Mouse (Mus musculus) intestine, embryonic 14.5 days (tissue): ENCODE measurements around the gene Pgap2. TPM values are rescaled to one million over a fixed set of nuclear protein-coding genes. Genes with fewer than 3 reads are reported as not detected.
A peak's percentile ranks its signal among the peaks of the same experiment; 100 is the strongest.

Source experiments
- ATAC-seq: fragments of 200-750 bp; cut with Nextera tagmentation; replicated peaks from 2 replicates; pipeline ENCODE4 v1.8.0; 2017; ENCODE audit warnings: low read depth, moderate number of reproducible peaks, moderate TSS enrichment, moderate library complexity; ENCODE audit not compliant: low FRiP score, low TSS enrichment
- DNase-seq: peaks from one replicate; pipeline ENCODE4 v3.0.0-alpha.2; 2018; ENCODE audit warnings: low spot score
- H3K27ac ChIP-seq: fragments of 300-500 bp; sonication (generic); 2 replicates; pipeline ENCODE4 v1.5.1; 2014; ENCODE audit warnings: low read depth, mild to moderate bottlenecking, control low read depth
- H3K27me3 ChIP-seq: fragments of 300-500 bp; sonication (generic); replicated peaks from 2 replicates; pipeline ENCODE4 v1.6.1; 2014; ENCODE audit warnings: low read length, control low read depth; ENCODE audit not compliant: control insufficient read depth, insufficient read depth
- H3K36me3 ChIP-seq: fragments of 300-500 bp; sonication (generic); 2 replicates; pipeline ENCODE4 v1.6.1; 2014; ENCODE audit warnings: low read length, control low read depth; ENCODE audit not compliant: control insufficient read depth, insufficient read depth
- H3K4me1 ChIP-seq: fragments of 300-500 bp; sonication (generic); replicated peaks from 2 replicates; pipeline ENCODE4 v1.6.1; 2014; ENCODE audit warnings: low read length, control low read depth, mixed read lengths; ENCODE audit not compliant: control insufficient read depth, insufficient read depth
- H3K4me2 ChIP-seq: fragments of 300-500 bp; sonication (generic); 2 replicates; pipeline ENCODE4 v1.6.1; 2014; ENCODE audit warnings: low read length
- H3K4me3 ChIP-seq: fragments of 300-500 bp; sonication (generic); 2 replicates; pipeline ENCODE4 v1.5.1; 2014; ENCODE audit warnings: low read depth, low read length, control low read depth, mixed read lengths
- H3K9ac ChIP-seq: fragments of 300-500 bp; sonication (generic); 2 replicates; pipeline ENCODE4 v1.6.1; 2014; ENCODE audit warnings: mild to moderate bottlenecking, low read length
- H3K9me3 ChIP-seq: fragments of 300-500 bp; sonication (generic); 2 replicates; pipeline ENCODE4 v1.6.1; 2016; ENCODE audit warnings: low read length, control low read depth; ENCODE audit not compliant: control insufficient read depth
- WGBS: fragments of 180-500 bp; shearing (Covaris S2); extraction: QIAGEN DNeasy Blood & Tissue Kit; methylation state at CpG from one replicate; pipeline ENCODE4 v1.1.7; 2014; 5-methylcytosine and 5-hydroxymethylcytosine counted together
- polyA plus RNA-seq: library from polyadenylated mRNA; unstranded; fragments of >200 nt; fragmentation: Nextera tagmentation; extraction: Ambion mirVana; gene quantifications from 2 replicates; pipeline ENCODE4 v1.2.1, GENCODE M21; 2014

The Pgap2 gene
- polyA plus RNA-seq, 1 experiment from 2014 or later: 88.9 TPM

DNA sequence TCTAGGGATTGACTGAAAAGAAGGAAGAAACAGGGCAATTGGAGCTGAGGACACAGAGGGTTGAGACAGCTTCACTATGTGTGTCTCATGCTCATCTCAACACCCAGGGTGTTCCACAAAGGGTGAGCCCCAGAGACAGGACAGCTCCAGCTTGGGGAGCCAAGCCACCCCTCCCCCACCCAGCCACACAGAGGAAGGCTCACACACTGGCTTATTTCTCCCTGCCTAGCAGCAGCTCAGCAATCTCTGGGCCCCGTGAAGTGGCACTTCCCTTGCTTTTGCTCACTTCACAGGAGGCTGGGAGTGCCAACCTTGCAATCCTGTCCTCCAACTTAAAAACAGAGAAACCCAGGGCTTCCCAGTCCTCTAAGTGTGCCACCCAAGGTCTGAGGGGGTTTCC lies 35.8 kb downstream of the Pgap2 start:
- ATAC-seq (no peak), DNase-seq (no peak)
- Histone ChIP-seq H3K4me3 (no peak overlapping the region), H3K27ac (peak overlapping the region; percentile 3; the same call in 1 of the 2 replicates), H3K9ac (0 out of 2 replicates have a peak overlapping the region, but pooled peaks have one; percentile 15), H3K4me2 (0 out of 2 replicates have a peak overlapping the region, but pooled peaks have one; percentile 6), H3K36me3 (peaks cover 11% of the 10 kb centered on the region), H3K9me3 (no peaks in the 10 kb centered on the region), H3K27me3 (no peaks in the 10 kb centered on the region), H3K4me1 (peaks cover 55% of the 10 kb centered on the region)
- 21% methylated on average over 1 of the region's 1 CpGs for WGBS

DNA sequence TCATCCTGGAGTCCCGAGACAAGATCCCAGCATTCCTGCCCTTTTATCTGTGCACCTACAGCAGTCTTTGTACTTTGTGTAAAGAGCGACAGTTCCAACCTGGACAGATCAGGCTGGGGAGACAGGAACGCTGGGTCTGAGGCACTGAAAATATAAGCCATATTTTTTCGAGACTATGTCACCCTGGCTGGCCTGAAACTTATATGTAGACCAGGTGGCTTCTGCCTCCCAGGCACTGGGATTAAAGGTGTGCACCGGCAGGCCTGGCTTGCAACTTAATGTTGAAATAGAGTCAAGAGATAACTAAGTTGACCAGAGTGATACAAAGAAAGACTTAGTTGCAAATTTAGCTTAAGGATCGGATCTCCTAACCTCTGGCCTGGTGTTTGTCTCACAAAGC lies 36.3 kb downstream of the Pgap2 start:
- Histone ChIP-seq H3K4me2 (0 out of 2 replicates have a peak overlapping the region, but pooled peaks have one; percentile 6), H3K36me3 (peaks cover 6% of the 10 kb centered on the region), H3K9me3 (no peaks in the 10 kb centered on the region), H3K4me1 (peaks cover 55% of the 10 kb centered on the region), H3K4me3 (no peak overlapping the region), H3K27me3 (no peaks in the 10 kb centered on the region), H3K27ac (no peak overlapping the region), H3K9ac (no peak overlapping the region)
- no peak for DNase-seq
- WGBS: 41% methylated on average over 6 of the region's 6 CpGs
- ATAC-seq: no peak

DNA sequence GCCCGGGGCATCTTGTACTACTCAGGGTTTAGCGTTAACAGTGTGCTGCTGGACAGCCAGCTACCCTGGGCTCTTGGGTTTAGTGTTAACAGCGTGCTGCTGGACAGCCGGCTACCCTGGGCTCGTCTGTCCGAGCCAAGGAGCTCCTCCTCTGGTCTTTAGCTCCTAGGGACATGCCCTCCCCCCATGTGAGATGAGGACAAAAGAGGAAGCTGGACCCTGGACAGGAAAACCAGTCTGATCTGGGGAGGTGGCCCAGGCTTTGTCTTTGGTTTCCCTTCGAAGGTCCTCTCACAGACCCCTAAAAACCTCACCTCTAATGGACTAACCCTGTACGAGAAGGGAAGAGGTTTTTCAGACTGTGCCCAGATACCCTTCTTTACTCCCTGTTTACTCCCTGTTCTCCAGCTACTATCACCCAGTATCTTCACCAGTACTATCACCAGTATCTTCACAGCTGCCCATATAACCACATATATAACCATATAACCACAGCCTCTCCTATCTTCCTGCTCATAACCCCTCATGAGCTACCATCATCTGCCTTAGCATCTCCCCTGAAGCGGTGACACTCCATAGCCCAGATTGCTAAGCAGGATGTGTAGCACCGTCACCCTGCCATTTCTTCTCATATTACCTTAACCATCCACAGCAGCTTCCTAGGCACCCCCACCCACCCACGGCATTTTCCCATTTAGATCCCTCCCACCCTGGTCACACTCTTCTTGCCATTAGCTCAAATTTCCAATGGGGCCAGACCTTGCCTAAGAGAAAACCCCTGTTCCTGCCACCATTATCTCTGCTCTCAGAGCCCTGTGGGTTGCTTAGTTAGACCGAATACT lies 37.2 kb downstream of the Pgap2 start:
- H3K9ac ChIP-seq: 0 out of 2 replicates have a peak overlapping the region, but pooled peaks have one; percentile 5
- H3K27me3 ChIP-seq: no peaks in the 10 kb centered on the region
- no peaks in the 10 kb centered on the region for H3K36me3 ChIP-seq
- H3K9me3 ChIP-seq: no peaks in the 10 kb centered on the region
- ATAC-seq (no peak), DNase-seq (no peak)
- H3K27ac ChIP-seq: 0 out of 2 replicates have a peak overlapping the region, but pooled peaks have one; percentile 6
- peaks cover 55% of the 10 kb centered on the region for H3K4me1 ChIP-seq
- H3K4me3 ChIP-seq: no peak overlapping the region
- WGBS: 58% methylated on average over 12 of the region's 12 CpGs
- H3K4me2 ChIP-seq: peak overlapping the region; percentile 89

DNA sequence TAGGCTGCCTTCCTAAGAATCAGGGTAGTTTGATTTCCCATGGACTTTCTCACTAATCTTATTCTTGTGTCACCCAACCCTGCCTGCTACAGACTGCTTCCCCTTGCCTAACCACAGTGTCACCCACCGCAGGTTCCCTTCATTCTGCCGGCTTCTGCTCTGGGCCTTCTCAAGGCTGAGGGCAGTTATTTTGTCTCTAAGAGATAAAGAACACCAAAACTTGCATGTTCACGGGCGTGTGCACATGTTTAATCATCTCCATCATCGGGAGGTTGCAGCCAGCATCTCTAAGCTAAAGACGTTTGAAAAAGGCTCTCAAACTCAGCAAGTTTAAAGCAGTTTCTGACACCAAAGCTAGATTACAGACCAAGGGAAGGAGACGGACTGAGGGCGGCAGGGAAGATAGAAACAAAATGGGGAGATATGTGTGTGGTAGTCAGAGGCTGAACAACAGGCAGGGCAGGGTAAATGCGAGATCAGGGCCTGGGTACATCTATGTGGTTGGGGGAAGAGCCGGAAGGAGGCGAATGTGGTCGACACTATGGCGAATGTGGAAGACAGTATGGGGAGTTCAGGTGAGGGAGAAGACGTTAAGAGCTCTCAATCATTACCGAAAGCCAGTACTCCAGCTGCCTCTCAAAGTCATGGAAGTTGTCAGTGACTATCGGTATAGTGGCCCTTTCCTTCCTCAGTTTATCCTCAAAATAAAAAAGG lies 38.8 kb downstream of the Pgap2 start:
- 17% methylated on average over 16 of the region's 16 CpGs for WGBS
- no peaks in the 10 kb centered on the region for H3K9me3 ChIP-seq
- H3K36me3 ChIP-seq: no peaks in the 10 kb centered on the region
- H3K9ac ChIP-seq: peak overlapping the region; percentile 85
- no peaks in the 10 kb centered on the region for H3K27me3 ChIP-seq
- ATAC-seq: no peak
- H3K4me3 ChIP-seq: peak overlapping the region; percentile 77
- H3K4me2 ChIP-seq: peak overlapping the region; percentile 89
- DNase-seq: no peak
- 0 out of 2 replicates have a peak overlapping the region, but pooled peaks have one; percentile 97 for H3K27ac ChIP-seq
- H3K4me1 ChIP-seq: peaks cover 49% of the 10 kb centered on the region

DNA sequence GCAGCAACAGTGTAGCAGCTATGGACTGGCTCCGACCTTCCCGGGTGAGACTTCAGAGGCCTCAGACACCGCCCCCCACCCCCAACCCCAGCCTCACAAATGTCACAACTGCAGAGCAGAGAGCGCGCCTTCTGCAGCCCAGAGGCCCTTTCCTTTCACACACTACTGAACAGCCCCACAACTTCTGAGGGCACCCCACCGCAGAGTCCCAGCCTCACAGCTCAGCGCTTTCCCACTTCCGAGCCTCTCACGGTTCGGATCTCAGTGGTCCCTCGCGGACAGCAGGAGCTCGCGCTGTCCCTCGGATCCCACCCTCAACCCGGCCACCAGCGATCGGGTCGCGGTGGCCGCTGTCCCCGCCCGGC lies 39.5 kb downstream of the Pgap2 start:
- peak overlapping the region; percentile 97 for H3K27ac ChIP-seq
- no peaks in the 10 kb centered on the region for H3K9me3 ChIP-seq
- peak overlapping the region; percentile 85 for H3K9ac ChIP-seq
- WGBS: under 1% methylated on average over 23 of the region's 23 CpGs
- H3K4me3 ChIP-seq: peak overlapping the region; percentile 77
- H3K36me3 ChIP-seq: no peaks in the 10 kb centered on the region
- ATAC-seq: peak; percentile 38
- H3K4me2 ChIP-seq: peak overlapping the region; percentile 89
- no peaks in the 10 kb centered on the region for H3K27me3 ChIP-seq
- DNase-seq: no peak
- H3K4me1 ChIP-seq: peaks cover 45% of the 10 kb centered on the region

DNA sequence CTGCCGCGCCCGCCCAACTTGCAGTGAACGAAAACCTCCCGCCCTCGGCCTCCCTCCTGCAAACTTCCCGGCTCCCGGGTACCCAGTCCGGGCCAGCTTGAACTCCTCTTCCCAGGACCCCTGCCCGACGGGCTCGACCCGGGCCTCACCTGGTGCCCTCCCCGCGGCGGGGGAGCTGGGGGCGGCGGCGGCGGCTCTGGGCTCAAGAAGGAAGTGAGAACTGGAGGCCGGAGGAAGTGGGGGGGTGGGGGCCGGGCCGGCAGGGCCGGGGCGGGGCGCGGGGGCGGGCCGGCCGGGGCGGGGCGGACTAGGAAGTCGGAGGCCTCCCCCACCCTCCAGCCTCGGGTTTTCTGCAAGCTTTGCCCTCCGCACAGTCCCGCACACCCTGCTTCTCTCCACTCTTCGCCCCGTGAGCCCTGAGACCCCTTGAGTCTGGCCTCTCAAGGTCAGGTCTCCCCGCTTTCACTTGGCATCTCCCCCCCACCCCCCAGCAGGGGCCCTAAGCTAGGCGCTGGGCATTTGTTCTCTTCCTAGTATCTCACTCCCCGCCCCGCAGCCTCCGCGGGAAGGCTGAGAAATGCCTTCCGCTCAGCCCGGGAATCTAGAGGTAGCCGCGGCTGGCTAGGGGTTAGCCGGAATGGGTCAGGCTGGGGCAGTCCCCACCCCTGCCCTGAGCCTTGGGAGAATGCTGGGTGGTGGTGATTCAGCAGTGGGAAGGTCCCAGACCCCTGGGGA lies 40.1 kb downstream of the Pgap2 start:
- Histone ChIP-seq H3K27me3 (no peaks in the 10 kb centered on the region), H3K4me1 (peaks cover 41% of the 10 kb centered on the region), H3K9me3 (no peaks in the 10 kb centered on the region), H3K4me2 (peak overlapping the region; percentile 89), H3K9ac (peak overlapping the region; percentile 85), H3K36me3 (no peaks in the 10 kb centered on the region), H3K27ac (peak overlapping the region; percentile 97), H3K4me3 (peak overlapping the region; percentile 77)
- WGBS: under 1% methylated on average over 35 of the region's 49 CpGs
- peak; percentile 86 for ATAC-seq
- peak; percentile 95 for DNase-seq

DNA sequence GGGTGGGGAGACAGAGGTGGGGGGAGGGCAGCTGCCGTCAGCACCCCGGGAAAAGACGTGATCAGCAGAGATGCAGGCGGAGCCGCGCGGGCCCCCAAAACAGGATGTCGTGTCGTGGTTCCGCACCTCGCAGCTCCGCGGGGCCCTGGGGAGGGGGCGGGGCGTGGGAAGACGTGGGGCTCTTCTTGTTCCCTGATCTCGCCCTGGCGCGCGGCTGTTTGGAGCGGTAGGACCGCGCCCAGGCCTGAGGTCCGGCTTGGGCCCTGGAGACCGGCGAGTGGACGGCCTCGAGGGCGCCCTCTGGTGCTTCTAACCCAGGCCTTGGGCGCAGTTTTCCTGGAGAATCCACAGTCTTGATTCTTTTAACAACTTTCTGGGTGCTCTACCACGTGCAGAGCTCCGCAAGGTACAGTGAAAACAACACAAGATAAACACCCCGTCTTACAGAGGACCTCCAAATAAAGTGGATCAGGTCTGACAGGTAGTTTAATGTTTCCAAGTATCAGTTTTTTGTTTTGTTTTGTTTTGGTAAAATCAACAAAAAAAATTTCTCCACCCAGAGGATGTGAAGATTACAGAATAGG lies 40.7 kb downstream of the Pgap2 start:
- Histone ChIP-seq H3K9me3 (no peaks in the 10 kb centered on the region), H3K27me3 (no peaks in the 10 kb centered on the region), H3K4me3 (peak overlapping the region; percentile 77), H3K36me3 (no peaks in the 10 kb centered on the region), H3K27ac (peak overlapping the region; percentile 97), H3K9ac (peak overlapping the region; percentile 85), H3K4me1 (peaks cover 34% of the 10 kb centered on the region), H3K4me2 (peak overlapping the region; percentile 89)
- peak; percentile 95 for DNase-seq
- under 1% methylated on average over 33 of the region's 33 CpGs for WGBS
- ATAC-seq: peak; percentile 85

DNA sequence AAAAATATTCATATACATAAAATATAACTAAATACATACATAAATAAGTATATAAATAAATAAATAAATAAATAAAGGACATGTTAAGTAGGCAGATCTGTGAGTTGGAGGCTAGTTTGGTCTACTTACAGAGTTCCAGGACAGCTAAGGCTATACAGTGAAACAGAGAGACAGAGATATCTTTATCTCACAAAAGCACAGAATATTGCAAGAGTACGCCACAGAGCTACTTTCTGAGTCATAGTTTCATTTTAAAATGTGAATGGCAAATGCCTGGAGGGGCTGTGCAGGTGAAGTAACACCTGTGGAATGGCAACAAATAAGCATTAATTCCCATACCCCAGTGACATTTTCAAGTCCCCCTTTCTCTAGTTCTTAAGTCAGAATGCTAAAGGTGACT lies 43.6 kb downstream of the Pgap2 start:
- no peak for ATAC-seq
- H3K27ac ChIP-seq: no peak overlapping the region
- H3K9me3 ChIP-seq: no peaks in the 10 kb centered on the region
- no peak overlapping the region for H3K4me3 ChIP-seq
- DNase-seq: no peak
- H3K4me1 ChIP-seq: peaks cover 5% of the 10 kb centered on the region
- no peaks in the 10 kb centered on the region for H3K36me3 ChIP-seq
- no peak overlapping the region for H3K4me2 ChIP-seq
- 85% methylated on average over 1 of the region's 1 CpGs for WGBS
- no peak overlapping the region for H3K9ac ChIP-seq
- H3K27me3 ChIP-seq: no peaks in the 10 kb centered on the region
